Mouse (Mus musculus): ENCODE results near the gene Heatr1.

Heatr1 gene

GRCm38 (mm10) chr13:12394609-12395505 lies at the start of gene Heatr1:
Gene Heatr1, plus strand, starts transcription at chr13:12395027.
- DNase-seq (ENCODE audit: low spot score in 2 of 2) = peak; percentile 94 to 97

GRCm38 (mm10) chr13:12346837-12347236 lies 48.0 kb upstream of the Heatr1 start:
- no peak for DNase-seq (ENCODE audit: low spot score in 2 of 2)

- DNase-seq (ENCODE audit: low spot score in 2 of 2) = no peak
Measured at GRCm38 (mm10) chr13:12349197-12349824, 45.5 kb upstream of the Heatr1 start.

GRCm38 (mm10) chr13:12356184-12356583 lies 38.6 kb upstream of the Heatr1 start:
- no peak for DNase-seq (ENCODE audit: low spot score in 2 of 2)

GRCm38 (mm10) chr13:12357554-12357953 lies 37.3 kb upstream of the Heatr1 start:
- no peak for DNase-seq (ENCODE audit: low spot score in 2 of 2)

GRCm38 (mm10) chr13:12361486-12361885 lies 33.3 kb upstream of the Heatr1 start:
- no peak for DNase-seq (ENCODE audit: low spot score in 2 of 2)

GRCm38 (mm10) chr13:12369041-12369621 lies 25.7 kb upstream of the Heatr1 start:
- DNase-seq (ENCODE audit: low spot score in 2 of 2) = no peak

- DNase-seq (ENCODE audit: low spot score in 2 of 2) = no peak
Measured at GRCm38 (mm10) chr13:12369930-12370329, 24.9 kb upstream of the Heatr1 start.

GRCm38 (mm10) chr13:12372755-12373154 lies 22.1 kb upstream of the Heatr1 start:
- no peak for DNase-seq (ENCODE audit: low spot score in 2 of 2)

- no peak for DNase-seq (ENCODE audit: low spot score in 2 of 2)
Measured at GRCm38 (mm10) chr13:12376778-12377177, 18.0 kb upstream of the Heatr1 start.

GRCm38 (mm10) chr13:12384796-12385195 lies 10.0 kb upstream of the Heatr1 start:
- no peak for DNase-seq (ENCODE audit: low spot score in 2 of 2)

- peak in 1 of 2 experiments; percentile 41 for DNase-seq (ENCODE audit: low spot score in 2 of 2)
Measured at GRCm38 (mm10) chr13:12386286-12386685, 8.5 kb upstream of the Heatr1 start.

GRCm38 (mm10) chr13:12395571-12395970 lies 744 bp downstream of the Heatr1 start:
- no peak for DNase-seq (ENCODE audit: low spot score in 2 of 2)

- DNase-seq (ENCODE audit: low spot score in 2 of 2) = no peak
Measured at GRCm38 (mm10) chr13:12408343-12409066, 13.7 kb downstream of the Heatr1 start.

GRCm38 (mm10) chr13:12412016-12412415 lies 17.2 kb downstream of the Heatr1 start:
- peak in 1 of 2 experiments; percentile 10 for DNase-seq (ENCODE audit: low spot score in 2 of 2)

GRCm38 (mm10) chr13:12420596-12420995 lies 25.8 kb downstream of the Heatr1 start:
- DNase-seq (ENCODE audit: low spot score in 2 of 2) = no peak

- DNase-seq (ENCODE audit: low spot score in 2 of 2) = no peak
Measured at GRCm38 (mm10) chr13:12428556-12428955, 33.7 kb downstream of the Heatr1 start.

- DNase-seq (ENCODE audit: low spot score in 2 of 2) = no peak
Measured at GRCm38 (mm10) chr13:12433843-12434242, 39.0 kb downstream of the Heatr1 start.

- no peak for DNase-seq (ENCODE audit: low spot score in 2 of 2)
Measured at GRCm38 (mm10) chr13:12439586-12439985, 44.8 kb downstream of the Heatr1 start.

GRCm38 (mm10) chr13:12440813-12441212 lies 46.0 kb downstream of the Heatr1 start:
- no peak for DNase-seq (ENCODE audit: low spot score in 2 of 2)

- DNase-seq (ENCODE audit: low spot score in 2 of 2) = peak; percentile 35 to 45
Measured at GRCm38 (mm10) chr13:12442008-12442587, 47.3 kb downstream of the Heatr1 start.

GRCm38 (mm10) chr13:12453150-12453549 lies 58.3 kb downstream of the Heatr1 start:
- DNase-seq (ENCODE audit: low spot score in 2 of 2) = no peak
